ENCODE assay signal across 9 mouse cellular contexts in the genomic region with DNA sequence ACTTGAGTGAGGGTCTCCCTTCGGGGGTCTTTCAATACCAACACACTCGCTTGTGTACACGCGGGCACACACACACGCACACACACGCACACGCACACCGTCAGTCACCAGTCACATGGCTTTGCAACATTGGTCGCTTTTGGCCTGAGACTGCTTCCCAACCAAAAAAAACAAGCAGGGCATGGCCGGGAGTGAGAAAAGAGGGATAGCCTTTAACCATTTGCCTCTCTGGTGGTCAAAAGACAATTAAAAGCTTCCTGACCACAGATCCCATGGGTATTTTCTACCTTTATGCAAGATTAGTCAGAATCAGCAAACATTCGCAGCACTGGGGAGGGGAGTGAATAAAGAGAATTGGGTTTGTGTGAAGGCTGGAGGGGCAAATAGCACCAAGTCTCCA. TPM values are rescaled to one million over a fixed set of nuclear protein-coding genes. Genes with fewer than 3 reads are reported as not detected.
DNase-seq lines count a peak whose midpoint lies in the region; ATAC-seq and TF ChIP-seq lines count a peak whose summit lies in the region.
"Had no signal": no experiment of that assay in that cellular context is flagged by ENCODE, and none has a peak within 500 bp of the region (broad histone marks: within the 10 kb centered on the region; RNA-seq: fewer than 3 reads in every experiment).

A gene (minus strand): TSS at position 101 of the 400 bp plus-strand sequence.

- peak within 1 kb of the TSS; percentile 58 for H3K4me2 ChIP-seq in kidney, embryonic 15.5 days
- peak within 1 kb of the TSS; percentile 56 for H3K4me2 ChIP-seq in hindbrain, embryonic 13.5 days
- H3K4me2 ChIP-seq in midbrain, embryonic 13.5 days (replicated peaks): peak within 1 kb of the TSS; percentile 58

- no peak for ATAC-seq in kidney, embryonic 15.5 days (replicated peaks; ENCODE audit: low FRiP score)
- ATAC-seq in hindbrain, embryonic 13.5 days (ENCODE audit: low FRiP score): no peak
- no peak for ATAC-seq in midbrain, embryonic 13.5 days
- ATAC-seq in CD4-positive, CD25-positive, alpha-beta regulatory T cell, adult 4 months: no peak

- 35% methylated on average over 11 of the region's 11 CpGs for WGBS in kidney, embryonic 15.5 days
- 37% methylated on average over 11 of the region's 11 CpGs for WGBS in kidney, adult 2 months
- 41% methylated on average over 11 of the region's 11 CpGs for WGBS in hindbrain, embryonic 13.5 days
- 53% methylated on average over 11 of the region's 11 CpGs for WGBS in midbrain, embryonic 13.5 days

- no peak within 1 kb of the TSS for H3K9ac ChIP-seq in kidney, embryonic 15.5 days
- no peak within 1 kb of the TSS for H3K9ac ChIP-seq in hindbrain, embryonic 13.5 days
- 0 out of 2 replicates have a peak within 1 kb of the TSS, but pooled peaks have one; percentile 28 for H3K9ac ChIP-seq in midbrain, embryonic 13.5 days (replicated peaks)

- TF ChIP-seq POLR2A in kidney, adult 2 months (IDR thresholded peaks at IDR 0.05; ENCODE audit: low read depth, low read length): no peak
- no peak for TF ChIP-seq POLR2A in cortical plate, adult 2 months (IDR thresholded peaks at IDR 0.05; ENCODE audit: extremely low read depth, insufficient read depth, low read length)

- TF ChIP-seq CTCF in kidney, adult 2 months (conservative IDR thresholded peaks at IDR 0.05; ENCODE audit: insufficient read depth, insufficient read length, low read depth, low read length): no peak
- TF ChIP-seq CTCF in cortical plate, adult 2 months (IDR thresholded peaks at IDR 0.05; ENCODE audit: extremely low read depth, insufficient read depth, low read length): no peak

- H3K4me3 ChIP-seq in kidney, embryonic 15.5 days (replicated peaks): peak within 1 kb of the TSS; percentile 39
- no peak within 1 kb of the TSS for H3K4me3 ChIP-seq in kidney, adult 2 months (ENCODE audit: insufficient read depth, low read depth, low read length)
- peak within 1 kb of the TSS; percentile 27 for H3K4me3 ChIP-seq in cortical plate, adult 2 months (ENCODE audit: insufficient read depth, low read length)
- H3K4me3 ChIP-seq in hindbrain, embryonic 13.5 days: peak within 1 kb of the TSS; percentile 31
- peak within 1 kb of the TSS; percentile 33 for H3K4me3 ChIP-seq in midbrain, embryonic 13.5 days (replicated peaks)

- H3K4me1 ChIP-seq in kidney, embryonic 15.5 days: 0 out of 2 replicates have a peak, but pooled peaks cover 4% of the 10 kb centered on the region
- H3K4me1 ChIP-seq in kidney, adult 2 months (ENCODE audit: control insufficient read depth, insufficient read depth, low read length): no peaks in the 10 kb centered on the region
- H3K4me1 ChIP-seq in cortical plate, adult 2 months (ENCODE audit: control insufficient read depth, insufficient read depth, low read length): no peaks in the 10 kb centered on the region
- H3K4me1 ChIP-seq in hindbrain, embryonic 13.5 days (replicated peaks): 0 out of 2 replicates have a peak, but pooled peaks cover 3% of the 10 kb centered on the region
- H3K4me1 ChIP-seq in midbrain, embryonic 13.5 days (replicated peaks): no peaks in the 10 kb centered on the region

- H3K27me3 ChIP-seq in kidney, embryonic 15.5 days: peaks cover 31% of the 10 kb centered on the region
- no peaks in the 10 kb centered on the region for H3K27me3 ChIP-seq in kidney, adult 2 months (replicated peaks; ENCODE audit: control insufficient read depth, insufficient read depth, low read length)
- peaks cover 18% of the 10 kb centered on the region for H3K27me3 ChIP-seq in hindbrain, embryonic 13.5 days
- H3K27me3 ChIP-seq in midbrain, embryonic 13.5 days: peaks cover 21% of the 10 kb centered on the region; the same call in 1 of the 2 replicates

- H3K27ac ChIP-seq in kidney, embryonic 15.5 days: no peak within 1 kb of the TSS
- H3K27ac ChIP-seq in kidney, adult 2 months (ENCODE audit: insufficient read depth, low read depth, low read length): no peak within 1 kb of the TSS
- no peak within 1 kb of the TSS for H3K27ac ChIP-seq in cortical plate, adult 2 months (ENCODE audit: insufficient read depth, low read length)
- no peak within 1 kb of the TSS for H3K27ac ChIP-seq in hindbrain, embryonic 13.5 days
- H3K27ac ChIP-seq in midbrain, embryonic 13.5 days: no peak within 1 kb of the TSS

- no peaks in the 10 kb centered on the region for H3K9me3 ChIP-seq in kidney, embryonic 15.5 days (replicated peaks)
- no peaks in the 10 kb centered on the region for H3K9me3 ChIP-seq in hindbrain, embryonic 13.5 days
- H3K9me3 ChIP-seq in midbrain, embryonic 13.5 days: no peaks in the 10 kb centered on the region

- H3K36me3 ChIP-seq in kidney, embryonic 15.5 days: no peaks in the 10 kb centered on the region
- no peaks in the 10 kb centered on the region for H3K36me3 ChIP-seq in kidney, adult 2 months (ENCODE audit: control insufficient read depth, insufficient read depth, low read length)
- no peaks in the 10 kb centered on the region for H3K36me3 ChIP-seq in hindbrain, embryonic 13.5 days
- H3K36me3 ChIP-seq in midbrain, embryonic 13.5 days: no peaks in the 10 kb centered on the region

- DNase-seq in kidney, adult 2 months: no peak
- no peak for DNase-seq in cerebellum, adult 9-11 months
- DNase-seq in adrenal gland, postnatal 14 days: no peak
- DNase-seq: kidney, adult 18-20 months had no signal

RNA-seq across cellular contexts. Expression of the gene that starts here (rescaled TPM):
- 1.7 and 2.1 TPM in 2 replicates for polyA plus RNA-seq in kidney, embryonic 15.5 days (2015; fragmentation: Nextera tagmentation; extraction: Ambion mirVana)
- 0.91 and 1.0 TPM in 2 replicates for polyA plus RNA-seq in kidney, adult 2 months (2012; rRNA removed)
- 8.6 and 9.3 TPM in 2 replicates for polyA plus RNA-seq in cortical plate, adult 2 months (2012; rRNA removed)
- 1.1 and 1.5 TPM in 2 replicates for polyA plus RNA-seq in hindbrain, embryonic 13.5 days (2015; fragmentation: Nextera tagmentation; extraction: Ambion mirVana)
- polyA plus RNA-seq in midbrain, embryonic 13.5 days (2015; fragmentation: Nextera tagmentation; extraction: Ambion mirVana): 0.96 and 1.1 TPM in 2 replicates
- under 1 TPM in 1 of 2 experiments, not detected in 1; 0.43 TPM for polyA plus RNA-seq in CD4-positive, CD25-positive, alpha-beta regulatory T cell, adult 4 months (2017; shearing (Covaris generic))
- 0.48 and 0.64 TPM in 2 replicates for total RNA-seq in adrenal gland, postnatal 14 days (2021)
